Mouse (Mus musculus) cerebellum, adult 2 months (tissue): ENCODE data around the gene Dnajc11. TPM values are rescaled to one million over a fixed set of nuclear protein-coding genes. Genes with fewer than 3 reads are reported as not detected.

Source experiments
- DNase-seq, 2 experiments: peaks; one replicate each; pipeline ENCODE4 v3.0.0; 2021
- H3K27ac ChIP-seq: fragments of 200-500 bp; 2 replicates; pipeline ENCODE4 v1.5.1; 2012; ENCODE audit warnings: low read length, control low read depth, inconsistent platforms; ENCODE audit not compliant: insufficient read depth
- H3K27me3 ChIP-seq: fragments of 200-500 bp; 2 replicates; pipeline ENCODE4 v1.6.1; 2012; ENCODE audit warnings: inconsistent platforms, mild to moderate bottlenecking, low read length, moderate library complexity; ENCODE audit not compliant: control insufficient read depth, insufficient read depth
- H3K4me1 ChIP-seq: fragments of 200-500 bp; 2 replicates; pipeline ENCODE4 v1.6.1; 2011; ENCODE audit warnings: low read length; ENCODE audit not compliant: control insufficient read depth, insufficient read depth
- H3K4me3 ChIP-seq: fragments of 200-500 bp; replicated peaks from 2 replicates; pipeline ENCODE3; 2011; ENCODE audit warnings: mild to moderate bottlenecking, low read depth, low read length, control low read depth; ENCODE audit not compliant: insufficient read depth
- CTCF ChIP-seq: fragments of 200-500 bp; IDR thresholded peaks from 2 replicates; pipeline ENCODE4 v1.5.1; 2011; ENCODE audit warnings: low read depth, mild to moderate bottlenecking, control low read depth, low read length, moderate library complexity, borderline replicate concordance; ENCODE audit not compliant: insufficient read depth
- POLR2A ChIP-seq: fragments of 200-500 bp; IDR thresholded peaks from 2 replicates; pipeline ENCODE4 v1.6.1; 2011; ENCODE audit warnings: low read length, control low read depth, borderline replicate concordance; ENCODE audit not compliant: insufficient read depth
- WGBS: fragments of 180-500 bp; shearing (Covaris S2); methylation state at CpG from one replicate; pipeline ENCODE4 v1.1.7; 2018; 5-methylcytosine and 5-hydroxymethylcytosine counted together
- polyA plus RNA-seq: library from polyadenylated mRNA; depleted of rRNA; stranded (reverse); fragments of >200 nt; gene quantifications from 2 replicates; pipeline ENCODE4 v1.2.3, GENCODE M21; 2012

Dnajc11 gene
- polyA plus RNA-seq, 1 experiment, result 77.0 TPM

DNA sequence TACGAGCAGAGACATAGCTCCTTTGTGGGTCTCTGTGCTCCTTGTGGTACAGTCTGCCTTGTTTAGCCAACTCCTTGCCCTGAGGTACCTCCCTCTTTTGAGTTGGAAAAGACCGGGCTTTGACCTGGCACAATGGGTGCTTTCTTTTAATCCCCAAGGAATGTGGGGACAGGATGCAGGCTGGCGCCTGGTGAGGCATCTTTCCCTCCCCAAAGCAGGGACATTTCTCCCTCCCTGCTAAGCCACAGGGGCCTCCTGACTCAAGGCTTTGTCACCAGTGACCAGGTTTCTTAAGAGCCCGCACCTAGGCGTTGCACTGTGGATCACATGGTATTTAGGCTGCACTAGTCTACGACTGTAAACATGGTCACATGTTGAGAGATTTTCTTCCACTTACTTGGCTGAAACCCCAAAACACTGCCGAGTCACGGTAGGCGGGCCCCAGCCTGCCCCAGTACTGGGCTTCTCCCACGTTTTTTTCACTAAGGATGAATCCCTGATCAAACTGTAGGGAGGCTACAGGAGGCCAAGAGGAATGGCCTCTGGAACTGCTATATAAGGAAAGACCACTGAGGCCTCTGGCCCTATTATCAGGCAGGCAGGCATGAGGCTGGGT is 76.7 kb downstream of the Dnajc11 start:
- Histone ChIP-seq H3K27ac (peak overlapping the region; percentile 80; the same call in 1 of the 2 replicates), H3K4me3 (peak overlapping the region; percentile 89), H3K4me1 (peaks cover 17% of the 10 kb centered on the region), H3K27me3 (no peaks in the 10 kb centered on the region)
- TF ChIP-seq POLR2A (no peak), CTCF (no peak)
- DNase-seq, result peak; percentile 46 to 50
- WGBS, result under 1% methylated on average over 10 of the region's 10 CpGs

DNA sequence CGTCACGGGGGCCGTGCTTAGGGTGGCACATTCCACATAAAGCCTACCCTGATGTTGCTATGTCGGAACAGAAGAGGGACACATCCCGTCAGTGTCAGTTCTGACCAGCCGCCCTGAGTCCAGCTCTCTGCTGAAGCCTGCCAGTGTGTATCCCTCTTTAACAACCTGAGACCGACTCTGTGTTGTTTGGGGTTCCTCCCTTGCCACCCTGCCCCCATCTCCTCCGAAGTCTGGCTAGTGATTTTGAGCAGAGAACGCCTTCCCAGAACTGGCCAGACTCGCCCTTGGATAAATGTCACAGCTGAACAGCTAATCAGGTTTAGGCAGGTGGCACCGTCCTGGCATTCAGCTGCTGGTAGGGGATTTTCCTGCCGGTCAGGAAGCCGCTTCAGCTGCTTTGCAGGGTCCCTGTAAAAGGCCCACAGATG is 77.2 kb downstream of the Dnajc11 start:
- no peaks in the 10 kb centered on the region for H3K27me3 ChIP-seq
- WGBS, result 5% methylated on average over 13 of the region's 13 CpGs
- H3K27ac ChIP-seq, result peak overlapping the region; percentile 35; the same call in 1 of the 2 replicates
- no peak for TF ChIP-seq POLR2A
- no peak for TF ChIP-seq CTCF
- peak; percentile 54 to 59 for DNase-seq
- peaks cover 17% of the 10 kb centered on the region for H3K4me1 ChIP-seq
- peak overlapping the region; percentile 89 for H3K4me3 ChIP-seq

GRCm38 (mm10) chr4:152011171-152011760 is 77.8 kb downstream of the Dnajc11 start:
- Histone ChIP-seq H3K4me3 (peak overlapping the region; percentile 89), H3K27me3 (no peaks in the 10 kb centered on the region), H3K4me1 (peaks cover 17% of the 10 kb centered on the region), H3K27ac (peak overlapping the region; percentile 35; the same call in 1 of the 2 replicates)
- 41% methylated on average over 8 of the region's 8 CpGs for WGBS
- TF ChIP-seq CTCF (no peak), POLR2A (no peak)
- no peak for DNase-seq

GRCm38 (mm10) chr4:152012109-152012508 is 78.6 kb downstream of the Dnajc11 start:
- H3K27ac ChIP-seq, result no peak overlapping the region
- 35% methylated on average over 16 of the region's 16 CpGs for WGBS
- no peaks in the 10 kb centered on the region for H3K27me3 ChIP-seq
- DNase-seq, result peak; percentile 33 to 44
- peaks cover 17% of the 10 kb centered on the region for H3K4me1 ChIP-seq
- TF ChIP-seq POLR2A (no peak), CTCF (no peak)
- H3K4me3 ChIP-seq, result no peak overlapping the region

DNA sequence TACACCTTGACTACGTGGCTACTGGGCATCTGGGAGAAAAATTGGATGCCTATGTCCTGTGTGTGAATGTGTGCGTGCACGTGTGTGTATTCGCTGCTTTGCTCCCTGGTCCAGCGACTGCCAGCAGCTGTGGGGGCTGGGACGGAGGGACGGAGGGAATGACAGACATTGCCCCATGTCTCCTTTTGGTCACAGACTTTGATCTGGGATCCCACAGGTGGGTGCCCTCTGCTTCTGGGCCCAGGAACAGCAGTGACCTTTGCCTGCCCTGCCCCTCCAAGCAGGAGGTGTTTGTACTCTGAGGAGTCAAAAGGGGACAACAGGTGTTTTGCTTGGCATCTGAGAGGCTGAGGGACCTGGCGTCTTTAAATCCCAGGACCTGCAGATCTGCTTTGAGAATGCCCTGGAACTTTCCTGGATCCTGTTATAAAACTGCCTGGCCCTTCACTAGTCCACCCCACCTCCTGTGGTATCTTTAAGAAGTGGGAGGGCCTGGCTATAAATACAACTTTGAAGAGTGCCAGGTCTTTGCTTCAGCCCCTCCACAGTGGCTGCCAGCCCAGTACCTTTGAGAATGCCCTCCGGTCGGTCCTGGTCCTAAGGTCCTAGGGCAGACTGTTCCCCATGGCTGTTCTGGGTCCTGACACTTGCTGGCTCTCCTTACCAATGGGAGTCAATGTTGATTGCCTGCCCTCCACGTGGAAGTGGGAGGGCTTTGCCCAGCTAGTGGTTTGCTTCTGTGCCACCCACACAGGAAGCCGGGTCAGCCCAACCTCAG is 79.7 kb downstream of the Dnajc11 start:
- H3K27me3 ChIP-seq, result no peaks in the 10 kb centered on the region
- peaks cover 13% of the 10 kb centered on the region for H3K4me1 ChIP-seq
- no peak for DNase-seq
- TF ChIP-seq POLR2A, result no peak
- no peak for TF ChIP-seq CTCF
- WGBS, result 59% methylated on average over 12 of the region's 12 CpGs
- no peak overlapping the region for H3K4me3 ChIP-seq
- H3K27ac ChIP-seq, result no peak overlapping the region

GRCm38 (mm10) chr4:152019073-152019472 is 85.6 kb downstream of the Dnajc11 start:
- TF ChIP-seq POLR2A (no peak), CTCF (no peak)
- Histone ChIP-seq H3K27ac (no peak overlapping the region), H3K4me1 (peaks cover 19% of the 10 kb centered on the region), H3K4me3 (no peak overlapping the region), H3K27me3 (no peaks in the 10 kb centered on the region)
- no peak for DNase-seq
- 83% methylated on average over 6 of the region's 6 CpGs for WGBS

- Histone ChIP-seq H3K27ac (no peak overlapping the region), H3K4me1 (peaks cover 19% of the 10 kb centered on the region), H3K27me3 (no peaks in the 10 kb centered on the region), H3K4me3 (no peak overlapping the region)
- TF ChIP-seq CTCF (no peak), POLR2A (no peak)
- DNase-seq, result no peak
- 93% methylated on average over 21 of the region's 21 CpGs for WGBS
Measured at GRCm38 (mm10) chr4:152020024-152020423, 86.5 kb downstream of the Dnajc11 start.
